In the genomic region with DNA sequence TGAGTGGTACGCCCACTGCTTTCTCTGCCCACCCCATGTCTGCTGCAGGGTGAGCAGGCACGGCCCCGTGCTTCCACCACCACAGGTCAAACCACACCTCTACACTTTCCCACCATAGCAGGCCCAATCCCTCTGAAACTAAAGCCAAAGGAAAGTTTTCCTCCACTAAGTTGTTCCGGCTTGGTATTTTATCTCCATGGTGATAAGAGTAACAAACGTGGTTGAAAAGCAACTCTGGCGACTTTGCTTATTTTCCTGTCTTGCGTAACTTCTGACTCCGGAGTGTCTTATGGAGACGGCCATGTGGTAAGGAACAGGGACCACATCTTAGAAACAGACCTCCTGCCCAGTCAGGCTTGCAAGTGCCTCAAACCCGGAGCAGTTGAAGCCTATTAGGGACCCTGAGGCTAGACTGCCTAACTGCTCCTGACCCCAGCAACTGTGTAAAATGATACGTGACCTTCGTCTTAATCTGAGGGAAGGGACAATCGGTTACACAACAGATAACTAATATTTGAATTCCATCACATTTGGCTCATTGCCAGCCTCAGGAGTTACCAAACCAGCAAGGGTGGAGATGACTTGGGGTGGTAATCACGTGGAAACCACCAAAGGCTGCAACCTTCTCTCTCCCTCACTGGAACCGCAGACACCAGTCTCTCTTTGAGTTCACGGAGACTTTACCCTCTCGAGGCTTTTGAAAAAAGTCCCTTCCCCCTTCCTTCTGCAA, we compare ENCODE assay signal across 10 mouse cellular contexts. TPM values are rescaled to one million over a fixed set of nuclear protein-coding genes. Genes with fewer than 3 reads are reported as not detected.
DNase-seq lines count a peak whose midpoint lies in the region; ATAC-seq and TF ChIP-seq lines count a peak whose summit lies in the region.
"Had no signal": no experiment of that assay in that cellular context is flagged by ENCODE, and none has a peak within 500 bp of the region (broad histone marks: within the 10 kb centered on the region; RNA-seq: fewer than 3 reads in every experiment).

No protein-coding gene starts in this region.

- no peaks in the 10 kb centered on the region for H3K36me3 ChIP-seq in testis, adult 2 months (ENCODE audit: control insufficient read depth, insufficient read depth, low read length)
- no peaks in the 10 kb centered on the region for H3K36me3 ChIP-seq in stomach, postnatal 0 days (ENCODE audit: control insufficient read depth, insufficient read depth, low read length)

- no peak for TF ChIP-seq EP300 in stomach, postnatal 0 days (optimal IDR thresholded peaks at IDR 0.05)

- 32% methylated on average over 17 of the region's 17 CpGs for WGBS in stomach, postnatal 0 days

- TF ChIP-seq POLR2A in testis, adult 2 months (IDR thresholded peaks at IDR 0.05; ENCODE audit: control insufficient read depth, low read depth, low read length): no peak

- H3K4me2 ChIP-seq in stomach, postnatal 0 days (replicated peaks; ENCODE audit: low read depth): peak overlapping the region; percentile 25; the same call in 1 of the 2 replicates

- no peak overlapping the region for H3K4me3 ChIP-seq in testis, adult 2 months (ENCODE audit: control insufficient read depth, low read depth, low read length)
- H3K4me3 ChIP-seq in stomach, postnatal 0 days (ENCODE audit: low read depth, low read length): no peak overlapping the region

- ATAC-seq in stomach, postnatal 0 days (ENCODE audit: low FRiP score, low TSS enrichment): peak; percentile 73
- ATAC-seq: midbrain, embryonic 16.5 days had no signal

- no peaks in the 10 kb centered on the region for H3K9me3 ChIP-seq in stomach, postnatal 0 days (ENCODE audit: control insufficient read depth, low read length)

- peaks cover 2% of the 10 kb centered on the region; the same call in 1 of the 2 replicates for H3K4me1 ChIP-seq in testis, adult 2 months (ENCODE audit: control insufficient read depth, insufficient read depth, low read length)
- no peaks in the 10 kb centered on the region for H3K4me1 ChIP-seq in stomach, postnatal 0 days (replicated peaks; ENCODE audit: control insufficient read depth, insufficient read depth)

- peak overlapping the region; percentile 76 for H3K27ac ChIP-seq in testis, adult 2 months (ENCODE audit: control insufficient read depth, insufficient read depth, low read depth, low read length)
- peak overlapping the region; percentile 79 for H3K27ac ChIP-seq in stomach, postnatal 0 days (replicated peaks)

- no peak for TF ChIP-seq CTCF in testis, adult 2 months (IDR thresholded peaks at IDR 0.05; ENCODE audit: control insufficient read depth, insufficient read depth, insufficient replicate concordance, low read depth, low read length)
- TF ChIP-seq CTCF in stomach, postnatal 0 days (IDR thresholded peaks at IDR 0.05; ENCODE audit: low read depth): no peak

- no peaks in the 10 kb centered on the region for H3K27me3 ChIP-seq in testis, adult 2 months (ENCODE audit: control insufficient read depth, insufficient read depth, low read length)
- no peaks in the 10 kb centered on the region for H3K27me3 ChIP-seq in stomach, postnatal 0 days (ENCODE audit: control insufficient read depth, insufficient read depth, low read length)

- H3K9ac ChIP-seq in stomach, postnatal 0 days (ENCODE audit: low read length): no peak overlapping the region

- DNase-seq in testis, postnatal 14 days (ENCODE audit: low spot score): no peak
- DNase-seq in heart, adult 8-10 months (ENCODE audit: low spot score): peak; percentile 72
- peak; percentile 65 to 79 for DNase-seq in lung, adult 18-20 months
- peak; percentile 69 for DNase-seq in stomach, postnatal 0 days (ENCODE audit: low spot score)
- DNase-seq in layer of hippocampus, adult 9-11 months: no peak
- DNase-seq in retina, postnatal 1 day: no peak
- DNase-seq in right cerebral cortex, postnatal 14 days: no peak
- DNase-seq: gastrocnemius, postnatal 14 days had no signal

RNA-seq across cellular contexts. Expression of gene Clstn3, which starts 13.5 kb away (rescaled TPM):
- 4.4 and 4.7 TPM in 2 replicates for polyA plus RNA-seq in testis, adult 2 months (2012; rRNA removed)
- total RNA-seq in heart, adult 8-10 months (2022): 1 to 10 TPM in 1 of 4 experiments, under 1 TPM in 3; 0.24 to 1.4 (median 0.56) TPM
- 1.2 and 1.5 TPM in 2 replicates for polyA plus RNA-seq in stomach, postnatal 0 days (2015; fragmentation: Nextera tagmentation; extraction: Ambion mirVana)

RNA-seq across cellular contexts. Expression of gene C1rl, which starts 14.8 kb away (rescaled TPM):
- polyA plus RNA-seq in testis, adult 2 months (2012; rRNA removed): 0.64 and 0.89 TPM in 2 replicates
- 1 to 10 TPM; 1.1 to 2.1 (median 1.9) TPM for total RNA-seq in heart, adult 8-10 months (2022)
- 1.4 and 1.6 TPM in 2 replicates for polyA plus RNA-seq in stomach, postnatal 0 days (2015; fragmentation: Nextera tagmentation; extraction: Ambion mirVana)

RNA-seq across cellular contexts. Expression of gene C1ra, which starts 34.1 kb away (rescaled TPM):
- polyA plus RNA-seq in testis, adult 2 months (2012; rRNA removed): 4.3 and 5.5 TPM in 2 replicates
- total RNA-seq in heart, adult 8-10 months (2022): 10 to 100 TPM; 11.2 to 14.1 (median 13.0) TPM
- polyA plus RNA-seq in stomach, postnatal 0 days (2015; fragmentation: Nextera tagmentation; extraction: Ambion mirVana): 15.0 and 15.1 TPM in 2 replicates

Comparison
In these comparisons a context has a peak if more than half of its experiments do, and no peak if none do; other contexts are left out.
1. DNase-seq: peak in heart, adult 8-10 months (single experiment), lung, adult 18-20 months (2 of 2) and stomach, postnatal 0 days (single experiment); none in testis, postnatal 14 days (single experiment), layer of hippocampus, adult 9-11 months (single experiment), retina, postnatal 1 day (single experiment) and right cerebral cortex, postnatal 14 days (single experiment).